Mouse (Mus musculus) CD4-positive, CD25-positive, alpha-beta regulatory T cell (primary cell): ENCODE data around the gene Blzf1. TPM values are rescaled to one million over a fixed set of nuclear protein-coding genes. Genes with fewer than 3 reads are reported as not detected.

Source experiments
- polyA plus RNA-seq: library from polyadenylated mRNA; unstranded; fragments of 100-300 nt; shearing (Covaris generic); gene quantifications from one replicate; pipeline ENCODE4 v1.2.1, GENCODE M21; 2017

The Blzf1 gene
- 16.5 TPM for polyA plus RNA-seq

DNA sequence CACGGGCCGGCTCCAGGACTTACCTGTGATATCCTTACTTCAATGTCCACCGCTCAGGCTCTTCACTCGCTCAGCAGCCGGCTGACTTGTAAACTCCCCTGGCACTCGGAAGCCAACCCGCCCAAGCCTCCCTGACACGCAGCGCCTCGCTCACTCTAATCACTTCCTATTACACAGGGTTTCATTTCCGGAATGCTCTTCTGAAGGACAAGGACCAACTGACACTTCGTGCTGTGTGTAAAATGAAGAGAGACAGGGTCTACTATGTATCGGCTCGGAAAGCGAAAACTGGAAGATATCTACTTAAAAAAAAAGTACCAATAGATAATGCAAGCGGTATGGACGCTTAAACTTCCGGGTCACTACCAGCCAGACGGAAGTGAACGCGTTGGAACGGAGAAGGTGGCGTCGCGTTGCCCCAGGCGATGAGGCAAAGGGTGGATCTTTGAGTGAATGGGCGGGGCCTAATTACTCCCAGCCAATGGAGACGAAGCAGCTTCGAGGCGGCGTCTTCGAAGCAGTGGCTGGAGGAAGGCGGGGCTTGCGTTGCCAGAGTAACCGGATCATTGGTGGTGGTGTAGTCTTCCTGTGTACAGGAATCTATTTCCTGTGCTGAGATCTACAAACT is at the start of gene Blzf1:
Gene Blzf1 (minus strand): TSS at position 366 of the 628 bp plus-strand sequence.

DNA sequence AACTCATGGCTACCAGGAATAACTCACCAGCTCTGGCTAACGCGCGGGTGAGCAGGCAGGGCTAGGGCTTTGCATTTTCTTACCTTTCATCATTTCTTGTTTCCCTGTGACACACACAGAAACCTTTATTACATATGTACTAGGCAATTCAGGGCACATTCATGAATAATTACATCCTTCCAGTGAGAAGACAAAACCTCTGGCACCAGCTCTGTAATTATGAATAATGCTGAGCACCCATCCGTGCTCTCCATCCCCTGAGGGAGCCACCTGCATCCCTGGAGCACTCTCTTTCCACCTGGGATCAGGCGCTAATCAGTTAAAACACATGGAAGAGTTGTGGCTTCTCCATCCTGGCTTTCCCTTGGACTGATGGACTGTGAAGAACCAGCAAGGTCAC is 3.5 kb downstream of the Blzf1 start, which contains the start of gene Nme7:
Gene Nme7 (plus strand): TSS at position 301 of the 400 bp plus-strand sequence.

GRCm38 (mm10) chr1:164275455-164275954 is 31.8 kb downstream of the Blzf1 start, which contains the start of gene Ccdc181:
Ccdc181 (plus strand) TSS chr1:164275585.

GRCm38 (mm10) chr1:164248465-164249331 is 58.6 kb downstream of the Blzf1 start, which contains the start of gene Slc19a2:
Slc19a2 (plus strand) TSS chr1:164249046.

Other genes starting within 250 kb of the Blzf1 start
- gene Sell, start 245.5 kb downstream of the Blzf1 start, polyA plus RNA-seq: 1,155 TPM
- 5.9 TPM for gene Selp, start 192.2 kb downstream of the Blzf1 start, polyA plus RNA-seq
- gene F5, start 155.7 kb downstream of the Blzf1 start, polyA plus RNA-seq: 0.06 TPM
- 6.3 TPM for gene Slc19a2, start 58.4 kb downstream of the Blzf1 start, polyA plus RNA-seq
- 7.8 TPM for gene Ccdc181, start 31.9 kb downstream of the Blzf1 start, polyA plus RNA-seq
- gene Nme7, start 3.4 kb downstream of the Blzf1 start, polyA plus RNA-seq: 12.2 TPM
- 41.7 TPM for gene Atp1b1, start 150.9 kb upstream of the Blzf1 start, polyA plus RNA-seq